Mouse (Mus musculus) kidney, adult 2 months (tissue): Measurements from ENCODE around the gene Ppef1.

ENCODE experiments used
- CTCF ChIP-seq: fragments of 200-500 bp; conservative IDR thresholded peaks from 2 replicates; pipeline ENCODE4 v1.5.1; 2011; ENCODE audit warnings: low read depth, mild to moderate bottlenecking, control low read depth, low read length, moderate library complexity, mixed read lengths; ENCODE audit not compliant: insufficient read depth, insufficient read length
- POLR2A ChIP-seq: fragments of 200-500 bp; IDR thresholded peaks from one replicate; pipeline ENCODE4 v1.6.1; 2011; ENCODE audit warnings: low read depth, low read length, control low read depth

DNA sequence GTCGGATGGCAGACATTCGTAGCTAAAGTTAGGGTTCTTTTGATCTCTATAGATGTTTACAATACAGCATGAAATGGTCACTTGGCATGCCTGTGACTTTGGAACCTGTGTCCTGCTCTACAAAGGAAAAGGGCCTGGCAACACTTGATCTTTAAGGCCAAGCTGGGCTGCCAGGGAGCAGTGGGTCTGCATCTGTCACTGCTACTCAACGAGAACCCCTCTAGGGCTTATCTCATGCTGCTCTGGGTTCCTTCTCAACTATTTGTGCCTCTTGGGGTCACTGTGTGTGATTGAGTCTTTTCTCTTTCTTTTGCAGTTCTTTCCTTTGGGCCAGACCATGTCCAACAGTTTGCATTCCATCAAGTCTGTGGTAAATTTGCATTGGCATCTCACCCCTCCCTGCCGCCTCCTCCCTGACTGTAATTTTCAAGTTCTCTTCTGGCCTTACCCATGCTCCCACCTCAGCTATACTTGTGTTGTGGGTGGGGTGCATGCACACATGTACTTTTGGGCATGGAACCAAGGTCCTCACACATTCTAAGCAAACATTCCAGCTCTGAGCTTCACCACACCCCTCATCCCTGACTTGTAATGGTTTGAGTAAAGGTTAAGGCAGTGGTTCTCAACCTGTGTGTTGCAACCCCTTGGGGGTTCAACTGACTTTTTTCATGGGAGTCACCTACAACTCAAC is 151.3 kb downstream of the Ppef1 start:
- TF ChIP-seq POLR2A, result no peak
- TF ChIP-seq CTCF, result no peak
